Mouse (Mus musculus) skeletal muscle tissue, adult 2 months (tissue): ENCODE data around the gene Trip10.

ENCODE experiments used
- DNase-seq: peaks from one replicate; pipeline ENCODE4 v3.0.0-alpha.2; 2012; ENCODE audit warnings: low read depth, low spot score

The Trip10 gene

GRCm38 (mm10) chr17:57249186-57250181, at the start of gene Trip10:
Gene Trip10 (plus strand): TSS chr17:57249455.
- DNase-seq: peak; percentile 95

- no peak for DNase-seq
These were observed 47.2 kb upstream of the Trip10 start for GRCm38 (mm10) chr17:57201841-57202724.

GRCm38 (mm10) chr17:57207938-57208337, 41.3 kb upstream of the Trip10 start:
- DNase-seq: no peak

GRCm38 (mm10) chr17:57209330-57209729, 39.9 kb upstream of the Trip10 start:
- no peak for DNase-seq

GRCm38 (mm10) chr17:57211501-57211900, 37.8 kb upstream of the Trip10 start:
- no peak for DNase-seq

GRCm38 (mm10) chr17:57214676-57215387, 34.4 kb upstream of the Trip10 start:
- no peak for DNase-seq

GRCm38 (mm10) chr17:57218335-57218900, 30.8 kb upstream of the Trip10 start:
- DNase-seq: no peak

- peak; percentile 40 for DNase-seq
These were observed 29.9 kb upstream of the Trip10 start for GRCm38 (mm10) chr17:57219167-57219883.

GRCm38 (mm10) chr17:57219884-57220207, 29.4 kb upstream of the Trip10 start:
- DNase-seq: no peak

- DNase-seq: no peak
These were observed 27.3 kb upstream of the Trip10 start for GRCm38 (mm10) chr17:57221911-57222310.

- no peak for DNase-seq
These were observed 25.9 kb upstream of the Trip10 start for GRCm38 (mm10) chr17:57223313-57223712.

- DNase-seq: no peak
These were observed 21.8 kb upstream of the Trip10 start for GRCm38 (mm10) chr17:57227468-57227867.

GRCm38 (mm10) chr17:57228014-57228413, 21.2 kb upstream of the Trip10 start, which contains the start of gene C3:
Gene C3 (minus strand): TSS chr17:57228136.
- DNase-seq: peak; percentile 61

GRCm38 (mm10) chr17:57228873-57229272, 20.4 kb upstream of the Trip10 start:
- no peak for DNase-seq

GRCm38 (mm10) chr17:57229851-57230727, 19.2 kb upstream of the Trip10 start:
- DNase-seq: no peak

- peak; percentile 39 for DNase-seq
These were observed 18.5 kb upstream of the Trip10 start for GRCm38 (mm10) chr17:57230728-57231125.

GRCm38 (mm10) chr17:57231321-57231771, 17.9 kb upstream of the Trip10 start:
- peak; percentile 40 for DNase-seq

GRCm38 (mm10) chr17:57232200-57232599, 17.1 kb upstream of the Trip10 start:
- no peak for DNase-seq

GRCm38 (mm10) chr17:57233038-57233437, 16.2 kb upstream of the Trip10 start:
- DNase-seq: no peak
